Mouse (Mus musculus) kidney, adult 9 months (tissue): ENCODE measurements around the gene Cog5.

Source experiments
- DNase-seq: peaks from one replicate; pipeline ENCODE4 v3.0.0; 2022

Gene Cog5

GRCm38 (mm10) chr12:31944405-31944804, 289.7 kb downstream of the Cog5 start:
- DNase-seq: no peak

GRCm38 (mm10) chr12:31947476-31947875, 292.8 kb downstream of the Cog5 start:
- no peak for DNase-seq

- DNase-seq: peak; percentile 46
These were observed 293.7 kb downstream of the Cog5 start for GRCm38 (mm10) chr12:31948101-31949000.

- DNase-seq: peak; percentile 93
These were observed 294.6 kb downstream of the Cog5 start for GRCm38 (mm10) chr12:31949193-31949741.

- DNase-seq: peak; percentile 100
These were observed 295.3 kb downstream of the Cog5 start, which contains the start of gene Hbp1 for GRCm38 (mm10) chr12:31949759-31950658. Gene Hbp1 (minus strand): TSS chr12:31950535.

- DNase-seq: no peak
These were observed 296.0 kb downstream of the Cog5 start for GRCm38 (mm10) chr12:31950659-31951031.

GRCm38 (mm10) chr12:31955843-31956242, 301.2 kb downstream of the Cog5 start:
- no peak for DNase-seq

- DNase-seq: no peak
These were observed 309.4 kb downstream of the Cog5 start for GRCm38 (mm10) chr12:31964074-31964473.

- DNase-seq: no peak
These were observed 311.0 kb downstream of the Cog5 start for GRCm38 (mm10) chr12:31965517-31966212.

GRCm38 (mm10) chr12:31966405-31966804, 311.7 kb downstream of the Cog5 start:
- no peak for DNase-seq

- DNase-seq: peak; percentile 66
These were observed 312.9 kb downstream of the Cog5 start for GRCm38 (mm10) chr12:31967536-31967935.

- DNase-seq: no peak
These were observed 314.4 kb downstream of the Cog5 start for GRCm38 (mm10) chr12:31969111-31969510.

- no peak for DNase-seq
These were observed 316.9 kb downstream of the Cog5 start for GRCm38 (mm10) chr12:31971547-31971946.

GRCm38 (mm10) chr12:31973473-31974172, 319.0 kb downstream of the Cog5 start:
- peak; percentile 52 for DNase-seq

- peak; percentile 19 for DNase-seq
These were observed 321.9 kb downstream of the Cog5 start for GRCm38 (mm10) chr12:31976544-31976943.

GRCm38 (mm10) chr12:31977613-31978195, 323.0 kb downstream of the Cog5 start:
- no peak for DNase-seq

- DNase-seq: no peak
These were observed 328.6 kb downstream of the Cog5 start for GRCm38 (mm10) chr12:31983238-31983637.

- DNase-seq: no peak
These were observed 329.1 kb downstream of the Cog5 start for GRCm38 (mm10) chr12:31983769-31984168.

GRCm38 (mm10) chr12:31984206-31984605, 329.5 kb downstream of the Cog5 start:
- DNase-seq: no peak

- DNase-seq: no peak
These were observed 330.0 kb downstream of the Cog5 start for GRCm38 (mm10) chr12:31984664-31985063.

- no peak for DNase-seq
These were observed 331.1 kb downstream of the Cog5 start for GRCm38 (mm10) chr12:31985738-31986137.

- no peak for DNase-seq
These were observed 331.8 kb downstream of the Cog5 start for GRCm38 (mm10) chr12:31986463-31986862.
